Mouse (Mus musculus): ENCODE measurements around the gene Anxa2. TPM values are rescaled to one million over a fixed set of nuclear protein-coding genes. Genes with fewer than 3 reads are reported as not detected.

The Anxa2 gene
- total and polyA plus RNA-seq, 3 experiments = 0.13 to 0.26 TPM; not detected in 1

DNA sequence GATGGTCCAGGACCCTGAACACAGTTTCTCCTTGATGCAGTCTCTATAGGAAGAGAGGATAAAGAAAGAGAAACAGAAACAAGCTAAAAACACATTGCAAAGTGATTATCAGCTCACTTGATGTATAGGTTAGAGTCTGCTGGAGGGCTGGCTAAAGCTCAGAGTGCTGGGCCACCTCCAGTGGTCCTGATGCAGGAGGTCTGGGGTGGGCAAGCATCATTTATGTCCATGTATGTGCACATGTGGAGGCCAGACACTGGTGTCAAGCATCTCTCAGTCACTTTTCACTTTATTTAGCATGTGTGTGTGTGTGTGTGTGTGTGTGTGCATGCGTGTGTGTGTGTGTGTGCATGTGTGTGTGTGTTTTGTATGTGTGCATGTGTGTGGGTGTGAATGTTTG is 59.3 kb downstream of the Anxa2 start:
- no peak overlapping the region for H3K4me3 ChIP-seq (replicated peaks in 1 of 3; ENCODE audit: low read depth in 2 of 3, low read length in 2 of 3, poor library complexity in 1 of 3)
- H3K4me1 ChIP-seq (ENCODE audit: control insufficient read depth in 1 of 2, insufficient read depth in 2 of 2) = no peaks in the 10 kb centered on the region
- no peaks in the 10 kb centered on the region for H3K9me3 ChIP-seq (replicated peaks; ENCODE audit: low read length)
- DNase-seq (ENCODE audit: extremely low read depth) = no peak
- in situ Hi-C loops (cut with MboI; ENCODE audit: low pct_ligation_motif_present, low pct_unique_long_range_greater_than_20kb, low sequenced_read_pairs) = no loop called here
- H3K79me2 ChIP-seq (replicated peaks; ENCODE audit: control insufficient read depth, extremely low read depth, insufficient read depth, poor library complexity, severe bottlenecking) = no peaks in the 10 kb centered on the region
- H3K9ac ChIP-seq (ENCODE audit: insufficient read depth, low read depth) = no peak overlapping the region
- no peak overlapping the region for H3K27ac ChIP-seq (ENCODE audit: insufficient read depth, low read depth)
- dilution Hi-C loops (cut with MboI; ENCODE audit: extremely low pct_ligation_motif_present, extremely low pct_unique_long_range_greater_than_20kb, low sequenced_read_pairs) = no loop called here
- TF ChIP-seq KAT2A (IDR thresholded peaks at IDR 0.05; ENCODE audit: insufficient replicate concordance, low read length) (no peak), RAD21 (IDR thresholded peaks at IDR 0.05; ENCODE audit: low read depth, low read length) (no peak), E2F4 (IDR thresholded peaks at IDR 0.05; ENCODE audit: insufficient replicate concordance, low read depth, low read length) (no peak), USF1 (IDR thresholded peaks at IDR 0.05; ENCODE audit: low read depth, low read length) (no peak), TCF12 (IDR thresholded peaks at IDR 0.05; ENCODE audit: low read depth, low read length) (no peak), POLR2A (IDR thresholded peaks at IDR 0.05; ENCODE audit: low read depth, low read length) (no peak), IRF4 (IDR thresholded peaks at IDR 0.05; ENCODE audit: low read depth, low read length) (no peak), ZKSCAN1 (IDR thresholded peaks at IDR 0.05; ENCODE audit: borderline replicate concordance, low read depth, low read length) (no peak), TBP (conservative IDR thresholded peaks at IDR 0.05; ENCODE audit: low read depth, low read length) (no peak), CHD2 (IDR thresholded peaks at IDR 0.05; ENCODE audit: low read length) (no peak)
- no peaks in the 10 kb centered on the region for H3K36me3 ChIP-seq (replicated peaks in 1 of 2; ENCODE audit: control insufficient read depth in 1 of 2, insufficient read depth in 1 of 2, low read length in 1 of 2)
- H3K4me2 ChIP-seq (ENCODE audit: insufficient read depth, low read depth, poor library complexity, severe bottlenecking) = no peak overlapping the region
- H3K27me3 ChIP-seq (replicated peaks) = no peaks in the 10 kb centered on the region

DNA sequence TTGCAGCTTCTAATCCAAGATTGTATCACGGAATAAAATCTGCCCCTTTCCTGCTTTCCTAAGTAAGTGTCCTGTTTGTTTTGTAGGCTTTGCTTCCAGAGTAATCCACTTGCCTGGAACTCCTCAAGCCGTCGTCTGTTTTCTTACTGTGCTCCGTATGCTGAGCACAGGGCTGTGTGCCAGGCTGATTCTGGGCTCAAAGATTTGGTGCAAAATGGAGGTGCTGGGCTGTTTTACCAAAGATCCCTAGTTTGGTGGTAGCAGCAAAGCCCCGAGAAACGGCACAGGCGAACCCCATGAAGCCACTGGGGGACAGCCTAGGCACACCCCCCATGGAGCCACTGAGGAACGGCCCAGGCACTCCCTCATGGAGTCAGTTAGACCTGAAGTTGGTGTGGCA is 60.8 kb downstream of the Anxa2 start:
- no peak for DNase-seq (ENCODE audit: extremely low read depth)
- H3K4me1 ChIP-seq (ENCODE audit: control insufficient read depth in 1 of 2, insufficient read depth in 2 of 2) = 0 out of 4 replicates have a peak, but pooled peaks cover 0 to 2% of the 10 kb centered on the region in 2 experiments
- in situ Hi-C loops (cut with MboI; ENCODE audit: low pct_ligation_motif_present, low pct_unique_long_range_greater_than_20kb, low sequenced_read_pairs) = no loop called here
- no peak overlapping the region for H3K4me3 ChIP-seq (replicated peaks in 1 of 3; ENCODE audit: low read depth in 2 of 3, low read length in 2 of 3, poor library complexity in 1 of 3)
- H3K27ac ChIP-seq (ENCODE audit: insufficient read depth, low read depth) = no peak overlapping the region
- TF ChIP-seq CHD2 (IDR thresholded peaks at IDR 0.05; ENCODE audit: low read length) = no peak
- TF ChIP-seq USF2 (conservative IDR thresholded peaks at IDR 0.05; ENCODE audit: low read depth, low read length) = no peak
- no peak for TF ChIP-seq CTCF (conservative IDR thresholded peaks at IDR 0.05 in 1 of 2, IDR thresholded peaks at IDR 0.05 in 1 of 2; ENCODE audit: low read depth in 2 of 2, low read length in 2 of 2)
- TF ChIP-seq MYC (IDR thresholded peaks at IDR 0.05; ENCODE audit: low read depth, low read length) = no peak
- no peak for TF ChIP-seq SMC3 (IDR thresholded peaks at IDR 0.05; ENCODE audit: low read depth, low read length)
- no peak for TF ChIP-seq ETS1 (conservative IDR thresholded peaks at IDR 0.05; ENCODE audit: low read depth, low read length)
- TF ChIP-seq ZMIZ1 (IDR thresholded peaks at IDR 0.05; ENCODE audit: low read depth, low read length) = no peak
- TF ChIP-seq USF1 (IDR thresholded peaks at IDR 0.05; ENCODE audit: low read depth, low read length) = no peak
- TF ChIP-seq JUN (IDR thresholded peaks at IDR 0.05; ENCODE audit: insufficient read depth, low read depth, low read length) = no peak
- no peak for TF ChIP-seq RAD21 (IDR thresholded peaks at IDR 0.05; ENCODE audit: low read depth, low read length)
- TF ChIP-seq TBP (conservative IDR thresholded peaks at IDR 0.05; ENCODE audit: low read depth, low read length) = no peak
- no peak for TF ChIP-seq RCOR1 (conservative IDR thresholded peaks at IDR 0.05; ENCODE audit: low read depth, low read length)
- no peak for TF ChIP-seq EP300 (IDR thresholded peaks at IDR 0.05; ENCODE audit: low read length)
- TF ChIP-seq MEF2A (IDR thresholded peaks at IDR 0.05; ENCODE audit: borderline replicate concordance, low read depth, low read length) = no peak
- TF ChIP-seq PAX5 (IDR thresholded peaks at IDR 0.05; ENCODE audit: low read length) = no peak
- TF ChIP-seq MAX (IDR thresholded peaks at IDR 0.05; ENCODE audit: low read length) = no peak
- no peak for TF ChIP-seq UBTF (IDR thresholded peaks at IDR 0.05; ENCODE audit: low read depth, low read length)
- no peak for TF ChIP-seq POLR2A (IDR thresholded peaks at IDR 0.05; ENCODE audit: low read depth, low read length)
- no peaks in the 10 kb centered on the region for H3K27me3 ChIP-seq (replicated peaks)
- dilution Hi-C loops (cut with MboI; ENCODE audit: extremely low pct_ligation_motif_present, extremely low pct_unique_long_range_greater_than_20kb, low sequenced_read_pairs) = no loop called here
- H3K9ac ChIP-seq (ENCODE audit: insufficient read depth, low read depth) = no peak overlapping the region
- H3K4me2 ChIP-seq (ENCODE audit: insufficient read depth, low read depth, poor library complexity, severe bottlenecking) = no peak overlapping the region
- no peaks in the 10 kb centered on the region for H3K36me3 ChIP-seq (replicated peaks in 1 of 2; ENCODE audit: control insufficient read depth in 1 of 2, insufficient read depth in 1 of 2, low read length in 1 of 2)
- H3K79me2 ChIP-seq (replicated peaks; ENCODE audit: control insufficient read depth, extremely low read depth, insufficient read depth, poor library complexity, severe bottlenecking) = no peaks in the 10 kb centered on the region
- no peaks in the 10 kb centered on the region for H3K9me3 ChIP-seq (replicated peaks; ENCODE audit: low read length)

Measured in CH12.LX (cell line).